Mouse (Mus musculus) cortical plate, adult 2 months (tissue): ENCODE measurements around the gene Farsa.

ENCODE experiments used
- CTCF ChIP-seq: fragments of 200-500 bp; IDR thresholded peaks from 2 replicates; pipeline ENCODE4 v1.5.1; 2011; ENCODE audit warnings: mild to moderate bottlenecking, control low read depth, low read length; ENCODE audit not compliant: insufficient read depth; ENCODE audit errors: extremely low read depth
- POLR2A ChIP-seq: fragments of 200-500 bp; IDR thresholded peaks from 2 replicates; pipeline ENCODE4 v1.6.1; 2011; ENCODE audit warnings: mild to moderate bottlenecking, low read length, control low read depth; ENCODE audit not compliant: insufficient read depth; ENCODE audit errors: extremely low read depth

DNA sequence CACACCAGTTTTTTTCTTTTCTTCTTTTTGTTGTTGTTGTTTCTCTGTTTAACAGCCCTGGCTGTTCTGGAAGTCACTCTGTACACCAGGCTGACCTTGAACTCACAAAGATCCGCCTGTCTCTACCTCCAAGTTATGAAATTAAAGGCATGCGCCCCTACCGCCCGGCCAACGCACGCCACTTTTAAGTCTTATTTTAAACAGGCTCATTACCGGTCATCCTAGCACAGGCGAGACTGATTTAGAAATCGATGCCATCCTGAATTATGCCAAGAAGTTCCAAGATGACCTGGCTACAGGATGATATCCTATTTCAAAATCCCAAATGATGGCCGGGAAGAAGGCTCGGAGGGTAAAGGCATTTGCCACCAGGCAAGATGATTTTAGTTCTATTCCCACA is 25.3 kb upstream of the Farsa start, which contains the start of gene Gadd45gip1:
- TF ChIP-seq CTCF (no peak), POLR2A (no peak)
